Mouse (Mus musculus) olfactory bulb, adult 2 months (tissue): ENCODE measurements around the gene Zfp644.

Experiments
- CTCF ChIP-seq: fragments of 200-500 bp; IDR thresholded peaks from 2 replicates; pipeline ENCODE4 v1.5.1; 2012; ENCODE audit warnings: low read depth, mild to moderate bottlenecking, low read length, moderate library complexity; ENCODE audit not compliant: insufficient read depth
- POLR2A ChIP-seq: fragments of 200-500 bp; IDR thresholded peaks from 2 replicates; pipeline ENCODE4 v1.6.1; 2012; ENCODE audit warnings: mild to moderate bottlenecking, low read depth, low read length, moderate library complexity; ENCODE audit not compliant: insufficient read depth

GRCm38 (mm10) chr5:106710611-106711010 is 13.5 kb upstream of the Zfp644 start:
- TF ChIP-seq CTCF: no peak
- TF ChIP-seq POLR2A: no peak
